9 mouse cellular contexts compared by ENCODE assay signal in the genomic region with DNA sequence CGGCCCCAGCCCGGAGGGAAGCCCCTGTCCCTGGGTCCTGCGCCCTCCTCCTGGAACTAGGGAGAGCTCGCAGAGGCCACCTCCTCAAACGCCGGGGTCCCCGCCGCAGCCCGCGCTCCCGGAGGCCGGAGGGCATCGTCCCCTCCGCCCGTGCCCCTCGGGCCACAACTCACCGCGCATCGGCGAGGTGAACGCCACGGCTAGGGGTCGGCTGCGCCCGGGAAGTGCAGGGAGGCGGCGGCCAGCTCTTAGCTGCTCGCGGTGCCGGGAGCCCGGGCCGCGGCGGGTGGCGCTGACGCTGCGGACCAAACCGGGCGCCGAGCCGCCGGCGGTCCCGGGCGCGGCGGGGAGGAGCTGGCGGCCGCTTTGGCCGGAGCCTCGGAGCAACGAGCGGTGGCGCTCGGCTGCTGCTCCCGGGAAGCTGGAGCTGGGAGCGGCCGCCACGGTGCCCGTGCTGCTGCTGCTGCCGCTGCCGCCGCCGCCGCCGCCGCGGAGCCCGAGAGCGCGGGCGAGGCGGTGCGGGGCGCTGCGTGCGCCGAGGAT. TPM values are rescaled to one million over a fixed set of nuclear protein-coding genes. Genes with fewer than 3 reads are reported as not detected.
DNase-seq lines count a peak whose midpoint lies in the region; ATAC-seq lines count a peak whose summit lies in the region.
"Had no signal": no experiment of that assay in that cellular context is flagged by ENCODE, and none has a peak within 500 bp of the region (broad histone marks: within the 10 kb centered on the region; RNA-seq: fewer than 3 reads in every experiment).

No protein-coding gene starts in this region.

- H3K36me3 ChIP-seq in kidney, embryonic 14.5 days (ENCODE audit: control insufficient read depth, insufficient read depth, low read length): no peaks in the 10 kb centered on the region
- no peaks in the 10 kb centered on the region for H3K36me3 ChIP-seq in embryonic facial prominence, embryonic 15.5 days
- H3K36me3 ChIP-seq in limb, embryonic 10.5 days: no peaks in the 10 kb centered on the region

- peak overlapping the region; percentile 45 for H3K4me3 ChIP-seq in kidney, embryonic 14.5 days (ENCODE audit: low read length)
- peak overlapping the region; percentile 56 for H3K4me3 ChIP-seq in embryonic facial prominence, embryonic 15.5 days (replicated peaks)
- H3K4me3 ChIP-seq in limb, embryonic 10.5 days: peak overlapping the region; percentile 67

- no peaks in the 10 kb centered on the region for H3K9me3 ChIP-seq in kidney, embryonic 14.5 days (ENCODE audit: control insufficient read depth, low read length)
- no peaks in the 10 kb centered on the region for H3K9me3 ChIP-seq in embryonic facial prominence, embryonic 15.5 days (replicated peaks)
- H3K9me3 ChIP-seq in limb, embryonic 10.5 days (replicated peaks): no peaks in the 10 kb centered on the region

- peaks cover 67% of the 10 kb centered on the region for H3K27me3 ChIP-seq in kidney, embryonic 14.5 days (ENCODE audit: control insufficient read depth, insufficient read depth, low read length)
- peaks cover 80% of the 10 kb centered on the region for H3K27me3 ChIP-seq in embryonic facial prominence, embryonic 15.5 days
- H3K27me3 ChIP-seq in limb, embryonic 10.5 days (ENCODE audit: low read depth, poor library complexity, severe bottlenecking): peaks cover 99% of the 10 kb centered on the region

- under 1% methylated on average over 66 of the region's 78 CpGs for WGBS in kidney, embryonic 14.5 days
- WGBS in embryonic facial prominence, embryonic 15.5 days: under 1% methylated on average over 75 of the region's 78 CpGs
- WGBS in limb, embryonic 10.5 days: 3% methylated on average over 77 of the region's 78 CpGs

- peak overlapping the region; percentile 100 for H3K4me2 ChIP-seq in kidney, embryonic 14.5 days (replicated peaks; ENCODE audit: low read depth, low read length)
- peak overlapping the region; percentile 100 for H3K4me2 ChIP-seq in embryonic facial prominence, embryonic 15.5 days (replicated peaks)

- no peak for ATAC-seq in kidney, embryonic 14.5 days (ENCODE audit: low FRiP score, low TSS enrichment)
- ATAC-seq in embryonic facial prominence, embryonic 15.5 days (ENCODE audit: insufficient number of reproducible peaks, low FRiP score, low TSS enrichment, low read depth): no peak

- no peak overlapping the region for H3K27ac ChIP-seq in kidney, embryonic 14.5 days (ENCODE audit: low read depth, low read length)
- no peak overlapping the region for H3K27ac ChIP-seq in embryonic facial prominence, embryonic 15.5 days (replicated peaks)
- H3K27ac ChIP-seq in limb, embryonic 10.5 days: peak overlapping the region; percentile 69
- H3K27ac ChIP-seq: macrophage had no signal

- H3K9ac ChIP-seq in kidney, embryonic 14.5 days (ENCODE audit: low read depth, low read length): peak overlapping the region; percentile 58
- H3K9ac ChIP-seq in embryonic facial prominence, embryonic 15.5 days: peak overlapping the region; percentile 13; the same call in 1 of the 2 replicates

- peaks cover 11% of the 10 kb centered on the region for H3K4me1 ChIP-seq in kidney, embryonic 14.5 days (ENCODE audit: control insufficient read depth, insufficient read depth, low read length)
- H3K4me1 ChIP-seq in embryonic facial prominence, embryonic 15.5 days: peaks cover 23% of the 10 kb centered on the region
- peaks cover 41% of the 10 kb centered on the region for H3K4me1 ChIP-seq in limb, embryonic 10.5 days

- DNase-seq in kidney, postnatal 14 days: no peak
- DNase-seq in ZHBTc4 (ENCODE audit: low read depth, low spot score) (peak; percentile 49), MN1 (ENCODE audit: low spot score) (no peak)
- peak; percentile 64 for DNase-seq in limb, embryonic 10.5 days (ENCODE audit: low spot score)
- peak; percentile 33 for DNase-seq in right cerebral cortex, postnatal 4 days
- DNase-seq in gastrocnemius, postnatal 10 days: no peak

RNA-seq across cellular contexts. Expression of a gene that starts 8.5 kb away (rescaled TPM):
- polyA plus RNA-seq in kidney, embryonic 14.5 days (2014; fragmentation: Nextera tagmentation; extraction: Ambion mirVana): 0.50 and 1.6 TPM in 2 replicates
- polyA plus RNA-seq in embryonic facial prominence, embryonic 15.5 days (2015; fragmentation: Nextera tagmentation; extraction: Ambion mirVana): 0.72 and 0.85 TPM in 2 replicates
- 0.06 and 0.35 TPM in 2 replicates for polyA plus RNA-seq in limb, embryonic 10.5 days (2016; fragmentation: Nextera tagmentation; extraction: Ambion mirVana)
- total RNA-seq in gastrocnemius, postnatal 10 days (2021): under 1 TPM; 0.16 to 0.32 TPM
- polyA plus RNA-seq: macrophage had no signal

RNA-seq across cellular contexts. Expression of a gene that starts 43.6 kb away (rescaled TPM):
- 351 and 355 TPM in 2 replicates for polyA plus RNA-seq in kidney, embryonic 14.5 days (2014; fragmentation: Nextera tagmentation; extraction: Ambion mirVana)
- polyA plus RNA-seq in embryonic facial prominence, embryonic 15.5 days (2015; fragmentation: Nextera tagmentation; extraction: Ambion mirVana): 185 and 195 TPM in 2 replicates
- polyA plus RNA-seq in limb, embryonic 10.5 days (2016; fragmentation: Nextera tagmentation; extraction: Ambion mirVana): 904 and 1,218 TPM in 2 replicates
- 10 to 100 TPM; 24.9 to 27.0 TPM for total RNA-seq in gastrocnemius, postnatal 10 days (2021)

RNA-seq across cellular contexts. Expression of a gene that starts 52.9 kb away (rescaled TPM):
- 17.4 and 22.3 TPM in 2 replicates for polyA plus RNA-seq in kidney, embryonic 14.5 days (2014; fragmentation: Nextera tagmentation; extraction: Ambion mirVana)
- 32.5 and 35.3 TPM in 2 replicates for polyA plus RNA-seq in embryonic facial prominence, embryonic 15.5 days (2015; fragmentation: Nextera tagmentation; extraction: Ambion mirVana)
- 9.4 TPM in 2 replicates for polyA plus RNA-seq in limb, embryonic 10.5 days (2016; fragmentation: Nextera tagmentation; extraction: Ambion mirVana)
- total RNA-seq in gastrocnemius, postnatal 10 days (2021): 1 to 10 TPM; 3.5 to 4.7 TPM

Comparison
In these comparisons a context has a peak if more than half of its experiments do, and no peak if none do; other contexts are left out.
1. DNase-seq: peak in ZHBTc4 (single experiment), limb, embryonic 10.5 days (single experiment) and right cerebral cortex, postnatal 4 days (single experiment); none in kidney, postnatal 14 days (single experiment), MN1 (single experiment) and gastrocnemius, postnatal 10 days (single experiment).
2. Peak in every context shown above with its lines, with median percentiles within 50 percentile points of each other: H3K4me3 ChIP-seq.